Mouse (Mus musculus): ENCODE results near the gene Wdr62.

The Wdr62 gene

DNA sequence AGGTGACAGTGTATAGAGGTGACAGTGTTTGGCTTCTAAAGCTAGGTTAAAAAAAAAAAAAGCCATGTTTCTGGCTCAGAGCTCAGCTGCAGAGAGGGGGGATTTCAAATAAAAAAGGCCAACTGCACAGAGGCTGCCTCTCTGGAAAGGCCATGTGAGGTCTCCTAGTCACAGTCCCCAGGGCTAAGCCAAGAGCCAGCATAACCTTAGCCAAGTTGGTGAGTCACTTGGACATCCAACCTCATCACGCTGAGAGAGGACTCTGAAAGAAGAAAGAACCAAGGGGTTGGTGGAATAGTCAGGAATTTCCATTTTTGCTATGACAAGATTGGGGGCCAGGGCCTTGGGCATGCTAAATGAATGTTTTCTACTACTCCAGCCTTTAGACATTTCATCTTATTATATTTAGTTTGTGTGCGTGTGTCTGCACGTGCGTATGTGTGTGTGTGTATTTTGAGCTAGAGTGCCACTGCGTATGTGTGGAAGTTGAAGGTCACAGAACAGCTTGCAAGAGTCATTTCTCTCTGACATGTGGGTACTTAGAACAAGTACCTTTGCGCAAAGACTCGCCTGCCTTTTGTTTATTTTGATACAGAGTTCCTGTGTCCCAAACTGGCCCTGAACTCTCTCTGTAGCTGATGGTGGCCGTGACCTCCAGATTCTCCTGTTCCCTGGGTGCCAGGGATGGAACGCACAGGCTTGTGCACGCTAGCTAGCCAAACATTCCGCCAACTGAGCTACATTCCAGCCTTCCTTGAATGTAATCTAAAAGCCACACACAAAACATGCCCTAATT is 77.1 kb downstream of the Wdr62 start:
- peak; percentile 98 for DNase-seq

DNA sequence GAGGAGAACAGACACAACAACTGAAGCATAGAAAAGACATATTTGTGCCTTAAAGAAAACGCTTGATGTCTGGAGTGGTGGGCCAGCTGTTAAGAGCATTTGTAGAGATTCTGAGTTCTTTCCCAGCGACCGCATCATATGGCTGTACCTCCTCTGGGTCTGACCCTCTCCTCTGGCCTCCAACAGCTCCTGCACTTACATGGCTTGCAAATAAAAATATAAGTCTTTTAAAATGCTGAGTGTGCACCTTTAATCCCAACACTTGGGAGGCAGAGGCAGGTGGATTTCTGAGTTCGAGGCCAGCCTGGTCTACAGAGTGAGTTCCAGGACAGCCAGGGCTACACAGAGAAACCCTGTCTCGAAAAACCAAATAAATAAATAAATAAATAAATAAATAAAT is 79.6 kb downstream of the Wdr62 start:
- peak; percentile 74 for DNase-seq

DNA sequence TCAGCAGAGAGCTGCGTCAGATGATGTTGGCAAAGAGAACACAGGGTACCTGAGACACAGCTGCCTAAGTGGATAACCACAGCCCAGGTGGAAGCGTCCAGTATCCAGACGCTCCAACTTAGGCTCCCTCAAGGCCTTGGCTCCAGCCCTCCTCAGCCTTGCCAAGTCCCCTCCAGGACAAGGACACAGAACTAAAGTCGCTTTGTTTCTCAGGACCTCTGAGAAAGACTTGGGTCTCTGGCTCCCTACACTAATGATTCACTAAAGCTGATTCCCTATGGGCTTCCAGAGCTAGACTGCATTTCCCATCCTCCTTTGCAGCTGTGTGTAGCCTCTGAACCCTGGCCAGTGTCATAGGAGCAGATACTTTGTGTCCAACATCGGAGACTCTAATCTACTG is 80.0 kb downstream of the Wdr62 start:
- peak; percentile 89 for DNase-seq

DNA sequence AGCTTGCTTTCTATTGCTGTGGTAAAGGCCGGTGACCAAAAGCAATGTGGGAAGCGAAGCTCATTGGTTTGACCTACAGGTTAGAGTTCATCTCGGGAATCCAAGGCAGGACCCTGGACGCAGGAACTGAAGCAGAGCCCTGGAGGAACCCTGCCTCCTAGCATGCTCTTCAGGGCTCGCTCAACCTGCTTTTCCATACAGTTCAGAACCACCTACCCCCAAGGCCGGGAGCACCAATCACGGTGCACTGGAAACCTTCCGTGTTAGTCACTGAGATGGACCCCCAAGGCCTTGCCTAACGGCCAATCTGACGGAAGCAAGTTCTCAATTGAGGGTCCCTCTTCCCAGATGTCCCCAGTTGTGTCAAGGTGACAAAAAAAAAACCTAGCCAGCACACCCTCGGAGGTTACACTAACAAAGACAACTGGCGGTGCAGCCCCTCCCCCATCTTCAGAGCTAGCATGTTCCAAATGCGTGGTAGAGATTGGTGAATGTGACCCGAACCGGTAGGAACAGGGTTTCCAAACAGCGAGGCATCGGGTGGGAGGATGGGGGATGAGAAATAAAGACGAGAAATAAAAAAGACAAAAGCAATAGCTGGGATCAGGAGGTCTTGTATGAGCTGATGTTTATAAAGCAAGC is 80.6 kb downstream of the Wdr62 start:
- peak; percentile 87 for DNase-seq

DNA sequence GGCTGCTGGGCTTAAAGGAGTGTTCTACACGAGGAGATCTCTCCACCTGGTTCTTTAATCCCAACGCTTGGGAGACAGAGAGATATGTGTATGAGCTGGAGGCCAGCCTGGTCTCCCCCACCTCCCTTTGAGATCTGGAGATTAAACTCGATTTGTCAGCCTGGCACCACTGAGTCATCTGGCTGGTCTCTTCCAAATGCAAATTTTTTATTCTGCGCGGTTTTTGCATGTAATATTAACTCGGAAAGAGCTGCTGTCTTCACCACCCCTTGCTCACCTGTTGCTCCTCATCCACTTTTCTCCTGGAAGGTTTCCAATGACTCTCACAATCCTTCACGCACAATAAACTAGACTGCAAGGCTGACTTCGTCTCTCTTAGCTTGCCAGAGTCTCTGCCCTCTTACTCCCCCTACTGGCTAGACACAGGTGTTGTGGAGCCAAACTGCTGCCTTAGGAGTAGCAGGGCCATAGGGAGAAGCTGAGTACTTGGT is 81.7 kb downstream of the Wdr62 start, which contains the start of gene Capns1:
Gene Capns1 (minus strand): TSS at position 331 of the 491 bp plus-strand sequence.
- no peak for DNase-seq

DNA sequence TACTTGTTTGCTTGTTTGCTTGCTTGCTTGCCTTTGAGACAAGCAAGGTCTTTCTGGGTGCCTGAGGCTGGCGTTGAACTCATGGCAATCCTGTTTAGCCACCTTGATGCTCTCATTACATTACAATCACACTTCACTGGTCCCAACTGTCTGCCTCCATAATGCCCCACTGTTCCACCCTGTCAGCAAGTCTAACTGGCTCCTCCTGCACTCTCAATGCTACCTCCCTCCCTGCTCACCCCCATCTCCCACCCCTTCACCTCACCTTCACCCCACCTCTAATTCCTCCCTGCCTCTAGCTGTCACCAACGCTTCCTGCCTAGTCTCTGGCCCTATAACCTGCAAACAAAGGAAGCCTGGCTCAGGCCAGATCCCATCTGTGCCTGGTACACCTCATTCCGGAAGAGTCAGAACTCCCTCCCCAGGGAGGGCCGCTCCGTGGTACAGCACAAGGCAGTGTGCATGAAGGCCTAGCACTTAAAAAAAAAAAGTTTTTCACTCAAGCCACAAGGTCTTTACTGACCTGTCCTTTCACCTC is 82.6 kb downstream of the Wdr62 start:
- DNase-seq, result no peak

DNA sequence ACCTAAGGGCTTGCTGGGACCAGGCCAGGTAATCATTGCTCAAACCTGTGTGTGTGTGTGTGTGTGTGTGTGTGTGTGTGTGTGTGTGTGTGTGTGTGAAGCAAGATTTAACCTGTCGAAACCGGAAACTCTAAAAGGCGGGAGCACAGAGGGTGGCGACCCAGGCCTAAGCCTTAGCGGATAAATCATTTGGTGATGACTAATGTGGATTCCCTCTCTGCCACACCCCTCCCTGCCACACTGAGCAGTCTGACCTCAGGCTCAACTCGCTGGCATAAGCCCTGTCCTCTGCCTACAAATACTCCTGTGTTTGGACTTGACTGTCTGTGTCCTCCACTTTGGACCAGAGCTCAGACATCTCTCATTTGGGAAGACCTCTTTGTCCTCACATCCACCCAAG is 84.0 kb downstream of the Wdr62 start:
- peak; percentile 84 for DNase-seq

DNA sequence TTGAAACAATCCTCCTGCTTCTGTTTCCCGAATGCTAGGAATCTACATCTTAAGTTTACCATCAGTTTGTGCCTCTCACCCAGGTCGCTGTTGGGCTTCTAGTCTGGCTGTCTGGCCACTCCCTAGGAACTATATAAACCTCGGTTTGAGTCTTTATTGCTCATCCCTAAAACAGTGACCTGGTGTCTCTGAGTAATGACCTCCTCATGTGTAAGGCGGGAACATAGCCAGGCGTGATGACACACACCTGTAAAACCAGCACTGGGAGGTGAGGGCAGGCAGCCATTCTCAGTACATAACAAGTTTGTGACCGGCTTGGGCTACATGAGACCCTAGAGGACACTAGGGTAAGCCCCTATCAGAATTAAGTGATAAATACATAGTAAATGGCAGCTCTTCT is 84.8 kb downstream of the Wdr62 start:
- DNase-seq, result peak; percentile 93

DNA sequence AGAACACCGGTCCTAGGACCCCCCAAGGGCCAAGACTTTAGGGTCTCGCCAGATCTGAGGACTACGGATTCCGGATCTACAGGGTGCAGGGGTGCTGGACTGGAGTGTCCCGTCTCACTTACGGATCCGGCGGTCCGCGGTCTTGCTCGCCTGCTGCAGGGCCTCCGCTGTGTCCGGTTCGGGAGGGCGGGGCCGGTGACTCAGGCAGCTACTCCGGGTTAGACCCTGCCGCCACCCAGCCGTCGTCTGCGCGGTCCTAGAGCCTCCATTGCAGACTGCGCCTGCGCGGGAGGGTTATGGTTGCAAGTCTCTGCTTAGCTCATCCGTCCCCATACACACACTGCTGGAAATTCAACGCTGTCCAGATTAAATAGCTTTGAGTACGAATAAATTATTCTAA is 85.3 kb downstream of the Wdr62 start:
- peak; percentile 99 for DNase-seq

DNA sequence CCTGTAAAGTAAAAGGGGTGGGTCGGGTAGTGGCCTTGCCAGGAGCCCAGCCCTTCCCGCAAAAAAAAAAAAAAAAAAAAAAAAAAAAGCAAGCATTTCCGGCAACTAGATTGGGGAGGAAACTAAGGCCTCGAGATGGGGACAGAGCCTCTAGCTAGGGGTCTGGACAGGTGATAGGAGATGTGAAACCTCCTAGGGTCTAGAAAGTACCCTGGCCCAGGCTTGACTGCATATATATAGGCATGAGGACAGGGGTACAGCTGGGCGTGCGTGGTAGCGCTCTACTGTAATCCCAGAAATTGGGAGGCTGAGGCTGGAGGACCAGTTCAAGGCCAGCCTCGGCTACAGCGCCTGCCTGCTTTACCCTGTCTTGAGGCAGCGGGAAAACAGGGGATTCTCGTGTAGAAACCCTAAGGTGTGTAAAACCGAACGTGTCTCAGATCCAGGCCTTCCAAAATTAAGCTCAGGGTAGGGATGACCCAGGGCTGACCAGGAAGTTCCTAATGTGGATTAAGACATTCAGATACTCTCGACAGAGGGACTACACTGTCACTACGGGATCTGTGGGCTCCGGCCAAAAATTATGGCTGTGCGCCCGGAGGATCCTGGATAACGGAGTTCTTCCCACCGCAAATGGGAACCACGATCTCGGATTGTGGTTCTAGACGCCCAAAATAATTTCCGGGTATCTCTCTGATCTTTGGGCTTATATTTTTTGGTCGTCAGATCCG is 86.0 kb downstream of the Wdr62 start:
- DNase-seq, result peak; percentile 95

DNA sequence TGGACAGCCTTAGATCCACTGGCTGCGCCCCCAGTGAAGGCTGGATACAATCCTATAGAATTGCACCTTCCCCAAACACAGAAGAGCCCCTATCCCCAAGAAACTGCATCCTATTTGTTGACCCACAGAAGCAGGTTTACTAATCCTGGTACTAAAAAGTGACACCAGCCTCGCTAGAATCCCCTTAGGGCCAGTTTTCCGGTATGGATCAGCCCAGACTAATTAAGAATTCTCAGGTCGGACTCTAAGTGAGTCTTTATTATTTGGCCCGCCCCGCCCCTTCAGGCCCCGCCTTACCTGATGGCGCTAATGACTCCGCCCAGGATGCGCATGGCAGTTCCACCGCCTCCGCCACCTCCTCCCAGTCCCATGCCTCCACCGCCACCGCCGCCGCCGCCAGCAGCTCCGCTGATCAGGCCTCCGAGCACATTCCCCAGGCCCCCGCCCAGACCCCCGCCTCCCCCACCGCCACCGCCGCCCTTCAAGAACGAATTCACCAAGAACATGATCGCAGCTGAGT is 86.6 kb downstream of the Wdr62 start:
- peak; percentile 99 for DNase-seq

DNA sequence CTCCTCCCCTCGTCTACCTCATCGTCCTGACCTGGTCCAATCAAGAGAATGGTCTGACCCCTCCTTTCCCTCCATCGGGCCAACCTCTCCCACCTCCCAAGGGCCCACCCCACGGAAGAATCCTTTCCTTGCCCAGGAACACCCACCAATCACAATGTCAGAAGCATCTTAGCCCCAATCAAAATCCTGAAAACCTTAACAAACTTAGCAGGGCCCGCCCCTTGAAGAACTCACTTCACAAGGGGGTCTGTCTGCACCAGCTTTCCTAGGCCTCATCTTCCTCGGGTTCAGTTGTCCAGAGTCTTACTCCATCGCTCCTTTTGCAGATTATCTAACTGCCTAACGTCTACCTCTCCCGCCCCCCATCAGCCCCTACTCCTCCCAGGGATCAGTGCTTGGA is 87.2 kb downstream of the Wdr62 start:
- DNase-seq, result peak; percentile 95

DNA sequence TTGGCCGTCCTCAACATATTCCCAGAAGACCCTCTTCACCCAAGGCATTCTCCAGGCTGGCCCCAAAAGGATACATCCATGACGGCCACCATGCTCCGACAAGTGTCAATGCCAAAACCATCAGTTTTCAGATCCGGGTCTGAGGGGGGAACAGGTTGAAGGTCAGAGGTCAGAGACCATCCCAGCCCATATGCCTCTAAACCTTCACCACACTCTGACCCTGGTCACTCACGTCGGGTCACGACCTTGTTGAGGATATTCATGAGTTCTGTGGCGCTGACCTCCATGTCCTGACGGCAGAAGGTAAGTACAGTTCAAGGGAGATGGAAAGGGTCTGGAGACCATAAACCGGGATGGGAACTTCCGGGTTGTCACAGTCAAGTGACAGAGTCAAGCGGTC is 88.1 kb downstream of the Wdr62 start:
- no peak for DNase-seq
